Mouse (Mus musculus) CH12.LX (cell line): ENCODE results near the gene Unc13b.

Experiments
- CTCF ChIP-seq, 2 experiments: IDR thresholded peaks in 1 of 2; conservative IDR thresholded peaks in 1 of 2; 2 replicates each; pipeline ENCODE4 v1.5.1; 2011 to 2012; ENCODE audit warnings: low read depth in 2 of 2, low read length in 2 of 2, improper control_type of control experiment in 1 of 2, inconsistent platforms in 1 of 2, mild to moderate bottlenecking in 1 of 2, moderate library complexity in 1 of 2
- EP300 ChIP-seq: IDR thresholded peaks from 2 replicates; pipeline ENCODE4 v1.6.1; 2011; ENCODE audit warnings: low read length, improper control_type of control experiment
- ETS1 ChIP-seq: conservative IDR thresholded peaks from 2 replicates; pipeline ENCODE4 v1.6.1; 2012; ENCODE audit warnings: low read depth, mild to moderate bottlenecking, inconsistent platforms, low read length, improper control_type of control experiment, moderate library complexity
- MAFK ChIP-seq: IDR thresholded peaks from 2 replicates; pipeline ENCODE4 v1.6.1; 2011; ENCODE audit warnings: low read length, improper control_type of control experiment; ENCODE audit not compliant: insufficient replicate concordance
- PAX5 ChIP-seq: IDR thresholded peaks from 2 replicates; pipeline ENCODE4 v1.6.1; 2012; ENCODE audit warnings: low read length, inconsistent platforms, mixed read lengths
- POLR2A ChIP-seq: IDR thresholded peaks from 2 replicates; pipeline ENCODE4 v1.6.1; 2011; ENCODE audit warnings: low read depth, mild to moderate bottlenecking, improper control_type of control experiment, low read length
- SMC3 ChIP-seq: IDR thresholded peaks from 2 replicates; pipeline ENCODE4 v1.6.1; 2011; ENCODE audit warnings: low read depth, low read length, improper control_type of control experiment
- TBP ChIP-seq: conservative IDR thresholded peaks from 2 replicates; pipeline ENCODE4 v1.6.1; 2011; ENCODE audit warnings: low read depth, low read length, improper control_type of control experiment
- USF2 ChIP-seq: conservative IDR thresholded peaks from 2 replicates; pipeline ENCODE4 v1.6.1; 2011; ENCODE audit warnings: low read depth, low read length, improper control_type of control experiment
- ZC3H11A ChIP-seq: IDR thresholded peaks from 2 replicates; pipeline ENCODE4 v1.6.1; 2012; ENCODE audit warnings: low read depth, mild to moderate bottlenecking, inconsistent platforms, low read length, improper control_type of control experiment
- ZNF384 ChIP-seq: IDR thresholded peaks from 2 replicates; pipeline ENCODE4 v1.6.1; 2012; ENCODE audit warnings: low read depth, low read length, improper control_type of control experiment, inconsistent platforms

DNA sequence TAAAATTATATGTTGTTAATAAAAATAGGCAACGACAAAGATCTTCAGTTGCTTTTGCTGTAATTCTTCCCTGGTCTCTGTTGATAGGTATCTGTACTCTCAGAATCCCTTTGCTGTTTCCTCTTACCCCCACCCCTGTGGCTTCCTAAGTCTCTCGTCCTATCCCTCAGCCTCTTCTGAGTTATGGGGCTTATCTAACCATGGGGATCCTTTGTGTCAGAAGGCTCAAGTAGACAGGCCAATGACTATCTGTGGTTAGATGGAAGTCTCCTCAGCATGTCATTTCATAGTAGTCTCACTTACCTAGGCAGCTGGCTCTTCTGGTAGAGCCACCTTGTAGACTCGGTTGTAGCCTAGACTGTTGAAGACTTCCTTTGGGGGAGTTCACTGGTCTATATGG is 173.1 kb downstream of the Unc13b start:
- no peak for TF ChIP-seq CTCF (conservative IDR thresholded peaks at IDR 0.05 in 1 of 2, IDR thresholded peaks at IDR 0.05 in 1 of 2; ENCODE audit: low read depth in 2 of 2, low read length in 2 of 2)
- no peak for TF ChIP-seq MAFK
- TF ChIP-seq SMC3, result no peak
- no peak for TF ChIP-seq TBP
- TF ChIP-seq EP300, result no peak
- no peak for TF ChIP-seq POLR2A
- no peak for TF ChIP-seq ETS1
- no peak for TF ChIP-seq ZC3H11A
- no peak for TF ChIP-seq ZNF384
- no peak for TF ChIP-seq USF2
- no peak for TF ChIP-seq PAX5
